Mouse (Mus musculus) limb, embryonic 10.5 days (tissue): ENCODE measurements at regions not wholly inside any gene's neighbourhood (a gene's known extent, or its start where the extent isn't known, plus 50 kb on each side); places are given as distances from the start of the nearest gene placed in this dataset.
A peak's percentile ranks its signal among the peaks of the same experiment; 100 is the strongest.

Experiments
- DNase-seq: peaks from one replicate; pipeline ENCODE4 v3.0.0-alpha.2; 2017; ENCODE audit warnings: low spot score
- H3K27ac ChIP-seq: fragments of 300-500 bp; sonication (generic); 2 replicates; pipeline ENCODE4 v1.5.1; 2016; ENCODE audit warnings: mild to moderate bottlenecking
- H3K27me3 ChIP-seq: fragments of 300-500 bp; sonication (generic); 2 replicates; pipeline ENCODE4 v1.6.1; 2016; ENCODE audit warnings: low read depth, mild to moderate bottlenecking; ENCODE audit not compliant: poor library complexity, severe bottlenecking
- H3K36me3 ChIP-seq: fragments of 300-500 bp; sonication (generic); 2 replicates; pipeline ENCODE4 v1.6.1; 2016; ENCODE audit warnings: mild to moderate bottlenecking, moderate library complexity
- H3K4me1 ChIP-seq: fragments of 300-500 bp; sonication (generic); 2 replicates; pipeline ENCODE4 v1.6.1; 2016
- H3K4me3 ChIP-seq: fragments of 300-500 bp; sonication (generic); 2 replicates; pipeline ENCODE4 v1.5.1; 2016; ENCODE audit warnings: mild to moderate bottlenecking, moderate library complexity
- H3K9me3 ChIP-seq: fragments of 300-500 bp; sonication (generic); replicated peaks from 2 replicates; pipeline ENCODE4 v1.6.1; 2016; ENCODE audit warnings: mild to moderate bottlenecking
- WGBS: fragments of 180-500 bp; shearing (Covaris S2); methylation state at CpG from one replicate; pipeline ENCODE4 v1.1.7; 2016; 5-methylcytosine and 5-hydroxymethylcytosine counted together

- no peaks in the 10 kb centered on the region for H3K9me3 ChIP-seq
- H3K27me3 ChIP-seq: no peaks in the 10 kb centered on the region
- H3K4me3 ChIP-seq: no peak overlapping the region
- no peaks in the 10 kb centered on the region for H3K36me3 ChIP-seq
- H3K4me1 ChIP-seq: peaks cover 46% of the 10 kb centered on the region
- H3K27ac ChIP-seq: peak overlapping the region; percentile 84
- WGBS: 27% methylated on average over 10 of the region's 10 CpGs
- DNase-seq: peak; percentile 53
Measured at GRCm38 (mm10) chr4:12595801-12596515, 424.1 kb upstream of the Fam92a start.

GRCm38 (mm10) chr4:12592973-12593372 is 421.2 kb upstream of the Fam92a start:
- Histone ChIP-seq H3K4me3 (no peak overlapping the region), H3K36me3 (no peaks in the 10 kb centered on the region), H3K27me3 (no peaks in the 10 kb centered on the region), H3K9me3 (no peaks in the 10 kb centered on the region), H3K4me1 (peaks cover 46% of the 10 kb centered on the region), H3K27ac (no peak overlapping the region)
- no peak for DNase-seq
- 28% methylated on average over 3 of the region's 3 CpGs for WGBS

GRCm38 (mm10) chr4:12578102-12578501 is 406.3 kb upstream of the Fam92a start:
- H3K27me3 ChIP-seq: no peaks in the 10 kb centered on the region
- no peak overlapping the region for H3K27ac ChIP-seq
- no peaks in the 10 kb centered on the region for H3K36me3 ChIP-seq
- no peaks in the 10 kb centered on the region for H3K9me3 ChIP-seq
- no peak overlapping the region for H3K4me3 ChIP-seq
- peaks cover 8% of the 10 kb centered on the region for H3K4me1 ChIP-seq
- WGBS: 84% methylated on average over 4 of the region's 4 CpGs
- DNase-seq: no peak

GRCm38 (mm10) chr4:12571881-12572280 is 400.1 kb upstream of the Fam92a start:
- DNase-seq: no peak
- no peaks in the 10 kb centered on the region for H3K36me3 ChIP-seq
- peaks cover 10% of the 10 kb centered on the region for H3K4me1 ChIP-seq
- H3K27ac ChIP-seq: no peak overlapping the region
- H3K9me3 ChIP-seq: no peaks in the 10 kb centered on the region
- no peaks in the 10 kb centered on the region for H3K27me3 ChIP-seq
- H3K4me3 ChIP-seq: no peak overlapping the region

- 83% methylated on average over 7 of the region's 7 CpGs for WGBS
- no peaks in the 10 kb centered on the region for H3K27me3 ChIP-seq
- no peak overlapping the region for H3K4me3 ChIP-seq
- H3K9me3 ChIP-seq: no peaks in the 10 kb centered on the region
- no peak overlapping the region for H3K27ac ChIP-seq
- H3K36me3 ChIP-seq: no peaks in the 10 kb centered on the region
- DNase-seq: no peak
- peaks cover 10% of the 10 kb centered on the region for H3K4me1 ChIP-seq
Measured at GRCm38 (mm10) chr4:12570689-12571088, 398.9 kb upstream of the Fam92a start.

DNA sequence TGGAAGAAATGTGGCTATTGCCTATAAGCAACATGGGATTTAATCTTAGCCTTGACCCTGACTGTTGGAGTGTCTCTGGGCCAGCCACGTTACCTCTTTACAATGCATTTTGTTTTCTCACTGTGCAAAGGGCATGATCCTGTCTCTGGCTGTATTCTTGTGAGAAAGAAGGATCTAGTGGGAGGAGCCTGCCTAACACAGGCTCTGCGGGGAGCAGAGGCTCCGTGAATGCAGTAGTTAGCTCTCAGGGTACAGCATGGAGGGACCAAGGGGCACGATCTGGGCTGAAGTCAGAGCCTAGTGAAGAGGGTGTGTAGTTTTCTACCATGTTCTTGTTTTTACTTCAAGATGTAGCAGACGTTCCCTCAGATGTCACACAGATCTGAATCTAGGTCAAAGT is 395.8 kb upstream of the Fam92a start:
- 48% methylated on average over 5 of the region's 5 CpGs for WGBS
- Histone ChIP-seq H3K36me3 (no peaks in the 10 kb centered on the region), H3K27ac (no peak overlapping the region), H3K4me1 (peaks cover 2% of the 10 kb centered on the region; the same call in 1 of the 2 replicates), H3K4me3 (no peak overlapping the region), H3K9me3 (no peaks in the 10 kb centered on the region), H3K27me3 (no peaks in the 10 kb centered on the region)
- DNase-seq: no peak

- H3K36me3 ChIP-seq: no peaks in the 10 kb centered on the region
- no peaks in the 10 kb centered on the region for H3K9me3 ChIP-seq
- peaks cover 9% of the 10 kb centered on the region; the same call in 1 of the 2 replicates for H3K4me1 ChIP-seq
- no peak overlapping the region for H3K27ac ChIP-seq
- 84% methylated on average over 1 of the region's 1 CpGs for WGBS
- no peak for DNase-seq
- H3K27me3 ChIP-seq: no peaks in the 10 kb centered on the region
- no peak overlapping the region for H3K4me3 ChIP-seq
Measured at GRCm38 (mm10) chr4:12563016-12563415, 391.2 kb upstream of the Fam92a start.

- Histone ChIP-seq H3K9me3 (no peaks in the 10 kb centered on the region), H3K4me1 (peaks cover 7% of the 10 kb centered on the region; the same call in 1 of the 2 replicates), H3K27ac (no peak overlapping the region), H3K36me3 (no peaks in the 10 kb centered on the region), H3K4me3 (no peak overlapping the region), H3K27me3 (no peaks in the 10 kb centered on the region)
- WGBS: 80% methylated on average over 3 of the region's 3 CpGs
- DNase-seq: no peak
Measured at GRCm38 (mm10) chr4:12560546-12560945, 388.7 kb upstream of the Fam92a start.

DNA sequence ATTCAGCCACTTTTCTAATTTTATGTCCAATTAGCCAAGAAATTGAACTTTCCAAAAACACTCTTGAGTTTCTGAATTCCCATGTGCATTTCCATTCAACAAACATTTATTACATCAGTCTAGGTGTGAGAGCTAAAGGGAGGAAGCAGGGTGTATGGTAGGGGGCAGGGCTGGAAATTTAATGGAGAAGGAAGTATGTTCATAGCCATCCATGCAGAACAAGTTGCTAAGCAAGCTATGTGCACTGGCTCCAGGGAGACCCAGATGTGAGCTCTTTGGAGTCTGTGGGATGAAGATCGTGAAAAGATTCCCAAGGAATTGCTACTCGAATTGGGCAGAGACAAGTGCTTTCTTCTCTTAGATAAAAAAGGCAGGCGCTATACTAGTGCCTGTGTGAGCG is 388.2 kb upstream of the Fam92a start:
- Histone ChIP-seq H3K4me3 (no peak overlapping the region), H3K27me3 (no peaks in the 10 kb centered on the region), H3K27ac (no peak overlapping the region), H3K4me1 (peaks cover 7% of the 10 kb centered on the region; the same call in 1 of the 2 replicates), H3K9me3 (no peaks in the 10 kb centered on the region), H3K36me3 (no peaks in the 10 kb centered on the region)
- no peak for DNase-seq
- 90% methylated on average over 4 of the region's 4 CpGs for WGBS

- H3K36me3 ChIP-seq: no peaks in the 10 kb centered on the region
- no peaks in the 10 kb centered on the region for H3K27me3 ChIP-seq
- WGBS: 94% methylated on average over 2 of the region's 2 CpGs
Measured at GRCm38 (mm10) chr4:12557105-12557504, 385.3 kb upstream of the Fam92a start.

GRCm38 (mm10) chr4:12549265-12549664 is 377.4 kb upstream of the Fam92a start:
- WGBS: 94% methylated on average over 4 of the region's 4 CpGs
- no peak overlapping the region for H3K4me3 ChIP-seq
- H3K27me3 ChIP-seq: no peaks in the 10 kb centered on the region
- no peaks in the 10 kb centered on the region for H3K36me3 ChIP-seq
- no peaks in the 10 kb centered on the region for H3K4me1 ChIP-seq
- no peak overlapping the region for H3K27ac ChIP-seq
- H3K9me3 ChIP-seq: no peaks in the 10 kb centered on the region
- no peak for DNase-seq

More at GRCm38 (mm10) chr4:12557105-12557504, 385.3 kb upstream of the Fam92a start:
- Histone ChIP-seq H3K27ac (no peak overlapping the region), H3K4me1 (peaks cover 7% of the 10 kb centered on the region; the same call in 1 of the 2 replicates), H3K9me3 (no peaks in the 10 kb centered on the region), H3K4me3 (no peak overlapping the region)
- DNase-seq: no peak

- Histone ChIP-seq H3K4me3 (no peak overlapping the region), H3K9me3 (no peaks in the 10 kb centered on the region)
- WGBS: 40% methylated on average over 2 of the region's 2 CpGs
Measured at GRCm38 (mm10) chr4:12543906-12544305, 372.1 kb upstream of the Fam92a start.

DNA sequence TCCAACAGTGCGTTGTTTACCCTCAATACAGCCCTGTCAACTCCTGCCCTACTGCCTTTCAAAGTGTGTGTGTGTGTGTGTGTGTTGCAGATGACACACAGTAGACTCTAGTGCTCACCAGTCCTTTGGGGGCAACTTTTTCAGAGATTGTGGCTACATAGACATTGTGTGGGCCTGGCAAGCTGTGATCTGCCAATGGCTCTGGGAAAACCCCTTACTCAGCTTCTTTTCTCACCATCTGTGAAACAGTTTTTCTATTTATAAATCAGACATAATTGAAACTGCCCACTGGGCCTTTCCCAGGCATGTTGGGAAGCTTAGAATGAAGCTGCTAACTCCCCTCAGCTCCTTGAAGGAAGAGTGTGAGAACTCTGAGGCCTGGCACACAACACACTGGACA is 369.7 kb upstream of the Fam92a start:
- Histone ChIP-seq H3K4me1 (peaks cover 12% of the 10 kb centered on the region), H3K9me3 (no peaks in the 10 kb centered on the region), H3K27me3 (no peaks in the 10 kb centered on the region), H3K36me3 (no peaks in the 10 kb centered on the region), H3K27ac (peak overlapping the region; percentile 46; the same call in 1 of the 2 replicates), H3K4me3 (no peak overlapping the region)
- DNase-seq: no peak
- WGBS: 93% methylated on average over 1 of the region's 1 CpGs

More at GRCm38 (mm10) chr4:12543906-12544305, 372.1 kb upstream of the Fam92a start:
- Histone ChIP-seq H3K4me1 (peaks cover 9% of the 10 kb centered on the region), H3K27ac (no peak overlapping the region), H3K27me3 (no peaks in the 10 kb centered on the region), H3K36me3 (no peaks in the 10 kb centered on the region)
- no peak for DNase-seq
